Mouse (Mus musculus): ENCODE measurements around the gene Cenpp.

DNA sequence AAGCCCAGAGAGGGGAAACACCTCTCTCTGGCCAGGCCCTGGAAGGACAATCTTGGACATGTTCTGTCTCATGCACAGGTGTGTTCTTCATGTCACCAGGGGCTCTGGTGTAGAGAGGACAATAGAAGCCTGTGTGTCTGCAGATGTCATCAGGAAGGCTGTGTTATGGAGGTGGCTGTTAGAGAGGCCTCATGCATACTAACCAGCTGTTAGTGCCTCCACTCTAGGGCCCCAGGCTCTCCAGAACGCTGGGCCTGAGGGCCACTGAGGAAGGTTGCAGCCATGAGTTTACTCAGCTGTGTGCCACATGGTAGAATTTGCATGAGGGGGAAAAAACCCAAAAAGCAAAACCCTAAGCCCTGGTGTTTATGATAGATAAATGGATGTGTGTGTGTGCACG lies 185.0 kb downstream of the Cenpp start:
- TF ChIP-seq CTCF (IDR thresholded peaks at IDR 0.05; ENCODE audit: insufficient read depth, low read depth, low read length) (no peak), POLR2A (IDR thresholded peaks at IDR 0.05; ENCODE audit: insufficient read depth, low read depth, low read length) (no peak)

All from olfactory bulb, adult 2 months (tissue).